Mouse (Mus musculus): ENCODE results near the gene Phospho1.
"Not testable (repeated sequence)": the region's sequence is repeated elsewhere in the genome, so short reads cannot be mapped to it uniquely, and the experiment has no call there.

The Phospho1 gene

GRCm38 (mm10) chr11:95861397-95861796 is 37.1 kb downstream of the Phospho1 start:
- DNase-seq: no peak

- no peak for DNase-seq
Observed at GRCm38 (mm10) chr11:95869442-95869841, 45.1 kb downstream of the Phospho1 start.

- DNase-seq: no peak
Observed at GRCm38 (mm10) chr11:95869918-95870470, 45.7 kb downstream of the Phospho1 start.

- peak; percentile 12 to 41 for DNase-seq
Observed at GRCm38 (mm10) chr11:95875804-95876203, 51.5 kb downstream of the Phospho1 start.

GRCm38 (mm10) chr11:95876296-95876695 is 52.0 kb downstream of the Phospho1 start:
- peak; percentile 84 to 85 for DNase-seq

- DNase-seq: not testable (repeated sequence)
Observed at GRCm38 (mm10) chr11:95879861-95880260, 55.6 kb downstream of the Phospho1 start.
